Mouse (Mus musculus) lung, adult 2 months (tissue): ENCODE measurements around the gene Fbxo42. TPM values are rescaled to one million over a fixed set of nuclear protein-coding genes. Genes with fewer than 3 reads are reported as not detected.

ENCODE experiments used
- DNase-seq: peaks from one replicate; pipeline ENCODE4 v3.0.0; 2022
- H3K4me1 ChIP-seq: fragments of 200-500 bp; 2 replicates; pipeline ENCODE4 v1.6.1; 2011; ENCODE audit warnings: low read length; ENCODE audit not compliant: control insufficient read depth, insufficient read depth
- H3K4me3 ChIP-seq: fragments of 200-500 bp; replicated peaks from 2 replicates; pipeline ENCODE3; 2011; ENCODE audit warnings: low read depth, mild to moderate bottlenecking, control low read depth, low read length; ENCODE audit errors: extremely low read depth
- CTCF ChIP-seq: fragments of 200-500 bp; IDR thresholded peaks from 2 replicates; pipeline ENCODE4 v1.5.1; 2011; ENCODE audit warnings: mild to moderate bottlenecking, low read length, control low read depth; ENCODE audit not compliant: insufficient read depth
- POLR2A ChIP-seq: fragments of 200-500 bp; IDR thresholded peaks from 2 replicates; pipeline ENCODE4 v1.6.1; 2011; ENCODE audit warnings: low read depth, mild to moderate bottlenecking, control low read depth, low read length, borderline replicate concordance; ENCODE audit errors: extremely low read depth
- WGBS: fragments of 180-500 bp; shearing (Covaris S2); methylation state at CpG from one replicate; pipeline ENCODE4 v1.1.7; 2018; 5-methylcytosine and 5-hydroxymethylcytosine counted together
- polyA plus RNA-seq: library from polyadenylated mRNA; depleted of rRNA; stranded (reverse); fragments of >200 nt; gene quantifications from 2 replicates; pipeline ENCODE4 v1.2.3, GENCODE M21; 2012

The Fbxo42 gene
- polyA plus RNA-seq, 1 experiment: 13.8 TPM

GRCm38 (mm10) chr4:141243636-141244035 lies 95.9 kb downstream of the Fbxo42 start:
- H3K4me3 ChIP-seq: no peak overlapping the region
- H3K4me1 ChIP-seq: peaks cover 23% of the 10 kb centered on the region
- TF ChIP-seq CTCF: no peak
- no peak for TF ChIP-seq POLR2A
- no peak for DNase-seq
- WGBS: 52% methylated on average over 5 of the region's 5 CpGs

- 57% methylated on average over 5 of the region's 5 CpGs for WGBS
- H3K4me1 ChIP-seq: peaks cover 20% of the 10 kb centered on the region
- H3K4me3 ChIP-seq: no peak overlapping the region
Measured at GRCm38 (mm10) chr4:141244401-141244800, 96.7 kb downstream of the Fbxo42 start.

DNA sequence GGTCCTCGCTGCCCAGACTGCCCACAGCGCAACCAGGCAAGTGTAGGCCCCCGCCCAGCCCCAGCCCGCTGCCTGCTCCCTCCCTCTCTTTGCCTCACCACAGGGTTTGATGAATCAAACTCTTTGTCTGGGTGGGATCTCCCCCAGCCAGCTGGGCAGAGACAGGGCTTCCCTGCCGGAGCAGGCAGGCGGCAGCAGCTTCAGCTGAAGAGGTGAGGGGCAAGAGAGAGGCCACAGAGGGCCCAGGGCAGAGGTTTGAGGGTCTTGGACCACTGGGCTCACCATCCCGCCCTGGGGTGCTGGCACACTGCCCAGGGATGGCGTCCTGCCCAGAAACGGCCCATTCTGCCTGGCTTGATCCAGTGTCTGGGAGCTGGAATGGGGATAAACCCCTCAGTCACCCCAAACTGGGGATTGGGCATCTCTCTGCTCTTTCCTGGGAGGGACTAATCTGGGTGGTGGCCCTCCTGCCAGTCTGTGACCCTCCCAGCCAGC lies 97.3 kb downstream of the Fbxo42 start:
- Histone ChIP-seq H3K4me3 (no peak overlapping the region), H3K4me1 (peaks cover 17% of the 10 kb centered on the region)
- TF ChIP-seq POLR2A: no peak
- TF ChIP-seq CTCF: no peak
- WGBS: 28% methylated on average over 9 of the region's 9 CpGs
- no peak for DNase-seq

More at GRCm38 (mm10) chr4:141244401-141244800, 96.7 kb downstream of the Fbxo42 start:
- TF ChIP-seq POLR2A (no peak), CTCF (no peak)
- no peak for DNase-seq

- no peak for DNase-seq
- Histone ChIP-seq H3K4me3 (no peak overlapping the region), H3K4me1 (peaks cover 14% of the 10 kb centered on the region)
- TF ChIP-seq POLR2A: no peak
- no peak for TF ChIP-seq CTCF
- WGBS: 29% methylated on average over 24 of the region's 24 CpGs
Measured at GRCm38 (mm10) chr4:141246089-141246997, 98.6 kb downstream of the Fbxo42 start.

DNA sequence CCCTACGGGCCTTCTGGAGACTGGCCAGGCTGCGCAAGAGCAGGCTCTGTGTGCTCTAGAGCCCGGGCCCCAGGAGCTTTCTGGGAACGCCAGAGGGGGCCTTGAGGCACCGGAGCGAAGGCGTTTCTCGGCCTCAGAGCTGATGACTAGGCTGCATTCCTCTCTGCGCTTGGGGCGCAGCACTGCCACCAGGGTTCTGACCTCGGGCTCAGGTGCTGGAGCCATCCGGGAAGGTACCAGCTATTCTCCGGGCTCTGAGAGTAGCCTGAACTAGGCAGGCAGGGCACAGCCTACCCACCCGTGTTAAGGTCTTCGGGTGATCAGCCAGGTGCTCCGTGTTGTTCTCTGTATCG lies 99.3 kb downstream of the Fbxo42 start:
- no peak for DNase-seq
- Histone ChIP-seq H3K4me3 (no peak overlapping the region), H3K4me1 (peaks cover 14% of the 10 kb centered on the region)
- no peak for TF ChIP-seq POLR2A
- no peak for TF ChIP-seq CTCF
- WGBS: 11% methylated on average over 17 of the region's 17 CpGs

DNA sequence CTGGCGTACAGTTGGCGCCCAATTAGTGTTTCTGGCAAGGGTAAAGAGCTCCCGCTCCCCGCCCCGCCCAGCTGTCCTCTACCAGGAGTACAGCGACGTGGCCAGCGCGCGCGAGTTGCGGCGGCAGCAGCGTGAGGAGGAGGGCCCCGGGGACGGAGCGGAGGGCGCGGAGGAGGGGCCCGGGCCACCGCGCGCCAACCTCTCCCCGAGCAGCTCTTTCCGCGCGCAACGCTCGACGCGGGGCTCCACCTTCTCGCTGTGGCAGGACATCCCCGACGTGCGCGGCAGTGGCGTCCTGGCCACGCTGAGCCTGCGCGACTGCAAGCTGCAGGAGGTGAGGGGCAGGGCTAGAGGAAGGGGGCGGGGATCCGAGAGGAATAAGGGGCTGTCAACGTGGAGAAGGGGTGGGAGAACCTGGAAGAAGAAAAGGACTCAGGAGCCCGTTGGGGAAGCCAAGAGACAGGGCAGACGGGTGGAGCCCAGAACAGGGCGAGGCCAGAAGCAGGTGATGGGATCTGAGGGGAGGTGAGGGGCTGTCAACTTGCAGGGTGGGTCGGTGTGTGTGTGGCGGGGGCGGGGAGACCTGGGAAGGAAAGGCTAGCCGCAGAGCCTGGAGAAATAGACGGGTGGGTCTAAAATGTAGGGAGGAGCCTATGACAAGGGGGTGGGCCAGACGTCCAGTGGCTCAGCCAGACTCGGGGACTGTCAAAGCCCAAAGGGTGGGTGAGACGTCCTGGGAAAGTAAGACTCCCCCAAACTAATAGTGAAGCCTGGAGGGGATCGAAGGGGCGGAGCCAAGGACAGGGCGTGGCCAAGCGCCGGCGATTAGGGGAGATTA lies 100.3 kb downstream of the Fbxo42 start:
- peak overlapping the region; percentile 33 for H3K4me3 ChIP-seq
- no peak for TF ChIP-seq CTCF
- TF ChIP-seq POLR2A: peak; percentile 12; the same call in 1 of the 2 replicates
- H3K4me1 ChIP-seq: peaks cover 14% of the 10 kb centered on the region
- no peak for DNase-seq
- WGBS: 1% methylated on average over 59 of the region's 60 CpGs

- TF ChIP-seq CTCF (no peak), POLR2A (no peak)
- Histone ChIP-seq H3K4me1 (peaks cover 14% of the 10 kb centered on the region), H3K4me3 (no peak overlapping the region)
- DNase-seq: no peak
- WGBS: 22% methylated on average over 11 of the region's 11 CpGs
Measured at GRCm38 (mm10) chr4:141248614-141248978, 100.9 kb downstream of the Fbxo42 start.

DNA sequence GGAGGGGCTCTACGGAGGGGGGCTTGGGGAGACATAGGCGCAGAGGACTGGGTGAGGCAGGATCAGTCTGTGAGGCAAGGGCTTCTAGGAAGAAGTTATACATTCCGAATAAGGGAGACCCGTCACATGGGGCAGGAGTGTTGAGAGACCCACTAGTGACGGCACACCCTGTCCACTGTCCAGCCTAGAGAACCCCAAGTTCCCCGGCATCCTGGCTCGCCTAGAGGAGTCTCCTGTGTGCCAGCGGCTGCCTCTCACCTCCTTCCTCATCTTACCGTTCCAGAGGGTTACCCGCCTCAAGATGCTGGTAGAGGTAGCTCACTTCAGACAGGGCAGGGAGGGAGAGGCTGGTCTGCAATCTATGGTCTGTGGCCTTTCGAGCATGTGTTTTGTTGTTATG lies 101.7 kb downstream of the Fbxo42 start:
- TF ChIP-seq CTCF (no peak), POLR2A (no peak)
- Histone ChIP-seq H3K4me1 (peaks cover 14% of the 10 kb centered on the region), H3K4me3 (no peak overlapping the region)
- no peak for DNase-seq
- WGBS: 82% methylated on average over 11 of the region's 11 CpGs

- H3K4me3 ChIP-seq: no peak overlapping the region
- TF ChIP-seq POLR2A: no peak
- TF ChIP-seq CTCF: no peak
- DNase-seq: no peak
- WGBS: 78% methylated on average over 8 of the region's 8 CpGs
- peaks cover 14% of the 10 kb centered on the region for H3K4me1 ChIP-seq
Measured at GRCm38 (mm10) chr4:141251071-141251470, 103.4 kb downstream of the Fbxo42 start.
